Mouse (Mus musculus): ENCODE measurements around the gene Ahsa1. TPM values are rescaled to one million over a fixed set of nuclear protein-coding genes. Genes with fewer than 3 reads are reported as not detected.
A peak's percentile ranks its signal among the peaks of the same experiment; 100 is the strongest.

Ahsa1 gene
- total RNA-seq, 1 experiment, result 305 TPM

GRCm38 (mm10) chr12:87317951-87318350, 51.7 kb downstream of the Ahsa1 start:
- peaks cover under 1% of the 10 kb centered on the region; the same call in 1 of the 2 replicates for H3K36me3 ChIP-seq (ENCODE audit: control insufficient read depth, insufficient read depth, low read length, poor library complexity, severe bottlenecking)
- peaks cover 10 to 22% of the 10 kb centered on the region in 2 experiments for H3K4me1 ChIP-seq (ENCODE audit: control insufficient read depth in 2 of 2, insufficient read depth in 2 of 2, low read length in 2 of 2, poor library complexity in 1 of 2)
- H3K27ac ChIP-seq (ENCODE audit: insufficient read depth, low read depth, low read length, poor library complexity, severe bottlenecking), result peak overlapping the region; percentile 73; the same call in 1 of the 2 replicates
- no peak for TF ChIP-seq MAFK (IDR thresholded peaks at IDR 0.05; ENCODE audit: insufficient read depth, low read depth, low read length)
- TF ChIP-seq HCFC1 (IDR thresholded peaks at IDR 0.05; ENCODE audit: borderline replicate concordance, insufficient read depth, low read length), result no peak
- no peak for TF ChIP-seq ZC3H11A (IDR thresholded peaks at IDR 0.05; ENCODE audit: borderline replicate concordance, low read depth, low read length)
- peak; percentile 64; the same call in 1 of the 2 replicates for TF ChIP-seq ZNF384 (IDR thresholded peaks at IDR 0.05; ENCODE audit: low read depth, low read length)
- peak; percentile 93 for TF ChIP-seq CHD2 (IDR thresholded peaks at IDR 0.05; ENCODE audit: low read depth, low read length)
- DNase-seq (ENCODE audit: low read depth, low spot score), result peak; percentile 96
- H3K9me3 ChIP-seq (ENCODE audit: control insufficient read depth, insufficient read depth, low read depth, low read length), result no peaks in the 10 kb centered on the region
- H3K9ac ChIP-seq (ENCODE audit: insufficient read depth, low read depth, low read length, poor library complexity, severe bottlenecking), result no peak overlapping the region
- in situ Hi-C loops (cut with MboI; ENCODE audit: low sequenced_read_pairs in 2 of 2, unreplicated experiment in 2 of 2), result no loop called here
- H3K4me3 ChIP-seq (ENCODE audit: insufficient read depth in 1 of 2, low read depth in 1 of 2, low read length in 2 of 2, poor library complexity in 1 of 2, severe bottlenecking in 1 of 2), result no peak overlapping the region

- H3K27ac ChIP-seq (ENCODE audit: insufficient read depth, low read depth, low read length, poor library complexity, severe bottlenecking), result peak overlapping the region; percentile 44; the same call in 1 of the 2 replicates
- no peak overlapping the region for H3K4me3 ChIP-seq (ENCODE audit: insufficient read depth in 1 of 2, low read depth in 1 of 2, low read length in 2 of 2, poor library complexity in 1 of 2, severe bottlenecking in 1 of 2)
- H3K4me1 ChIP-seq (ENCODE audit: control insufficient read depth in 2 of 2, insufficient read depth in 2 of 2, low read length in 2 of 2, poor library complexity in 1 of 2), result peaks cover 15 to 20% of the 10 kb centered on the region in 2 experiments
- no peak overlapping the region for H3K9ac ChIP-seq (ENCODE audit: insufficient read depth, low read depth, low read length, poor library complexity, severe bottlenecking)
- in situ Hi-C loops (cut with MboI; ENCODE audit: low sequenced_read_pairs in 2 of 2, unreplicated experiment in 2 of 2), result no loop called here
- no peak for DNase-seq (ENCODE audit: low read depth, low spot score)
- TF ChIP-seq ZC3H11A (IDR thresholded peaks at IDR 0.05; ENCODE audit: borderline replicate concordance, low read depth, low read length) (no peak), ZNF384 (IDR thresholded peaks at IDR 0.05; ENCODE audit: low read depth, low read length) (no peak), CHD2 (IDR thresholded peaks at IDR 0.05; ENCODE audit: low read depth, low read length) (no peak), HCFC1 (IDR thresholded peaks at IDR 0.05; ENCODE audit: borderline replicate concordance, insufficient read depth, low read length) (no peak), MAFK (IDR thresholded peaks at IDR 0.05; ENCODE audit: insufficient read depth, low read depth, low read length) (no peak)
- no peaks in the 10 kb centered on the region for H3K9me3 ChIP-seq (ENCODE audit: control insufficient read depth, insufficient read depth, low read depth, low read length)
- peaks cover 2% of the 10 kb centered on the region for H3K36me3 ChIP-seq (ENCODE audit: control insufficient read depth, insufficient read depth, low read length, poor library complexity, severe bottlenecking)
These were observed 53.0 kb downstream of the Ahsa1 start for GRCm38 (mm10) chr12:87319229-87319628.

Other genes starting within 250 kb of the Ahsa1 start
- 1.9 and 2.2 TPM in 2 replicates for gene Tmem63c, start 245.1 kb upstream of the Ahsa1 start, total RNA-seq (2012; rRNA removed)
- 1.2 and 1.8 TPM in 2 replicates for gene Ngb, start 163.9 kb upstream of the Ahsa1 start, total RNA-seq (2012; rRNA removed)
- gene Gstz1, start 119.3 kb upstream of the Ahsa1 start, total RNA-seq (2012; rRNA removed), result 16.9 and 22.6 TPM in 2 replicates
- gene Pomt2, start 118.5 kb upstream of the Ahsa1 start, total RNA-seq (2012; rRNA removed), result 23.9 and 34.3 TPM in 2 replicates
- 0.37 and 0.98 TPM in 2 replicates for gene Samd15, start 66.8 kb upstream of the Ahsa1 start, total RNA-seq (2012; rRNA removed)
- 8.6 and 10.6 TPM in 2 replicates for gene Tmed8, start 66.0 kb upstream of the Ahsa1 start, total RNA-seq (2012; rRNA removed)
- gene Noxred1, start 27.7 kb upstream of the Ahsa1 start, total RNA-seq (2012; rRNA removed), result 2.2 and 3.0 TPM in 2 replicates
- 29.8 and 36.3 TPM in 2 replicates for gene Vipas39, start 223 bp upstream of the Ahsa1 start, total RNA-seq (2012; rRNA removed)
- gene Ism2, start 33.2 kb downstream of the Ahsa1 start, total RNA-seq (2012; rRNA removed), result 3.0 and 3.2 TPM in 2 replicates
- gene Sptlc2, start 121.9 kb downstream of the Ahsa1 start, total RNA-seq (2012; rRNA removed), result 182 and 221 TPM in 2 replicates
- 124 and 175 TPM in 2 replicates for gene Slirp, start 177.4 kb downstream of the Ahsa1 start, total RNA-seq (2012; rRNA removed)
- 90.0 and 116 TPM in 2 replicates for gene Alkbh1, start 177.5 kb downstream of the Ahsa1 start, total RNA-seq (2012; rRNA removed)
- gene Snw1, start 205.8 kb downstream of the Ahsa1 start, total RNA-seq (2012; rRNA removed), result 70.3 and 85.1 TPM in 2 replicates
- 6.4 and 8.2 TPM in 2 replicates for gene Gm5788, start 228.2 kb downstream of the Ahsa1 start, total RNA-seq (2012; rRNA removed)
- gene Gm8300, start 247.8 kb downstream of the Ahsa1 start, total RNA-seq (2012; rRNA removed), result 21.0 and 24.1 TPM in 2 replicates

All from ES-E14 (cell line).